Mouse (Mus musculus): Measurements from ENCODE around the gene Sgk2. TPM values are rescaled to one million over a fixed set of nuclear protein-coding genes. Genes with fewer than 3 reads are reported as not detected.

Gene Sgk2
- total RNA-seq (2021) = 1 to 10 TPM in 1 of 2 experiments, not detected in 1; 1.3 TPM
- long read RNA-seq, experiment 1, partial matches to known transcripts = 3 of 4 reads
- long read RNA-seq, experiment 1, other reads (novel, unspliced or antisense) = 1 of 4 reads
- long read RNA-seq, experiment 2 = 0 reads

DNA sequence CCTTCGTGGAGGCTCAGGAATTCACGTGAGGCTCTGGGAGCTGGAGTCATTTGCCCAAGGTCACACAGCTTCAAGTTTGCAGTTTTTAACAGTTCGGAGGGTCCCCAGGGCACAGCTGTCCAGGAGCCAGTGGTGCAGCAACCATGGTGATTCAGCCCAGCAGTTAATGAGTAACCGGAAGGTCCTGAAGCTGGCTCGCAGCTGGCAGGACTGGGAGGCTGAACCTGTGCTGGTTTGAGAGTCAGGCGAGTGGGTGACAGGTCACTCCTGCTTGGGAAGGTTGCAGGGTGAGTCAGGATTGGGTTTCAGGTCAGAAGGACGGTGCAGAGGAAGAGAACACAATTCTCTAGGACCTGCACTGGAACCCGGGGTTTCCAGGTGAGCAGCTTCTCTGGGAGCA, at the start of gene Sgk2:
TSS of gene Sgk2 (plus strand) at position 113 of the 400 bp plus-strand sequence.
- DNase-seq = peak in 1 of 2 experiments; percentile 27

GRCm38 (mm10) chr2:162939562-162939961, 47.6 kb upstream of the Sgk2 start:
- no peak for DNase-seq

- peak; percentile 58 to 71 for DNase-seq
These were observed 43.8 kb upstream of the Sgk2 start, which contains the start of gene L3mbtl1 for GRCm38 (mm10) chr2:162943148-162943846. L3mbtl1 (plus strand) TSS chr2:162943472.

DNA sequence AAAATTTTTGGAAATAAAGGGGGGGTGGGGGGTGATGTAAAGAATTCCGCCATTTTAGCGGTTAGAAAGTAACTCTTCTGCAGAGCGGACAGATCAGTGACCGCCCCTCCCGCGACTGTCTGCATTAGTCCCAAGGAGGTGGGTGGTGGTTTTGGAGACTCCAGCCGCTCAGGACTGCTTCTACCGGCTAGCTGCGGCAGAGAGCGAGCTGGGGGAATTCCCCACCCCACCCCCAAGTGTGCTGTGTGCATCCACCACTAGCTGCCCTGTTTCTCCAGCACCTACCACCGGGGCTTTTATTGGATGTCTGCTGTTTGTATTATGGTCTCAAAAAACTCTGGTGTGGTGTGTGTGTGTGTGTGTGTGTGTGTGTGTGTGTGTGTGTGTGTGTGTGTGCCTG, 43.2 kb upstream of the Sgk2 start:
- no peak for DNase-seq

- no peak for DNase-seq
These were observed 40.2 kb upstream of the Sgk2 start for GRCm38 (mm10) chr2:162946964-162947363.

DNA sequence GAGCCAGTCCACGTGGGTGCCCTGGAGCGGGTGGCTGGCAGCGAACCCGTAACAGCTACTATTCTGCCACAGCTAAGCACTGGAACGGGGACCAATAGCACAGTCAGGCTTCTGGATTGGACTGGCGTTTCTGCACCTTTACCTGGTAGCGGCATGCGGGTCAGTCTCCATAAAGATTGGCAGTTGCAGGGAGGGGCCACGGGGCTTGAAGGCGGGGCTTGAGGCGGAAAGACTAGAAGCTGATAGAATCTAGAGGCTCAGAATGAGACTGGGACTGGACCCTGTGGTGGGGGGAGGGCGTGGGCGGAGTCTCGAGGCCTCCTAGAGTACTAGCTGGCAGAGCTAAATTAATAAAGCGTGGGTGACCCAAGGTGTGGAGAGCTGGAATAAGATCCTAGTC, 39.4 kb upstream of the Sgk2 start:
- DNase-seq = peak; percentile 20 to 33

GRCm38 (mm10) chr2:162948221-162948620, 38.9 kb upstream of the Sgk2 start:
- DNase-seq = no peak

- DNase-seq = no peak
These were observed 36.4 kb upstream of the Sgk2 start for GRCm38 (mm10) chr2:162950776-162951175.

GRCm38 (mm10) chr2:162956843-162957242, 30.3 kb upstream of the Sgk2 start:
- no peak for DNase-seq

- peak; percentile 14 to 30 for DNase-seq
These were observed 25.8 kb upstream of the Sgk2 start for GRCm38 (mm10) chr2:162961321-162961720.

- DNase-seq = no peak
These were observed 20.4 kb upstream of the Sgk2 start for GRCm38 (mm10) chr2:162966734-162967133.

- DNase-seq = peak; percentile 61 to 66
These were observed 18.8 kb upstream of the Sgk2 start for GRCm38 (mm10) chr2:162968357-162968756.

- peak; percentile 30 to 31 for DNase-seq
These were observed 18.0 kb upstream of the Sgk2 start for GRCm38 (mm10) chr2:162969101-162969500.

DNA sequence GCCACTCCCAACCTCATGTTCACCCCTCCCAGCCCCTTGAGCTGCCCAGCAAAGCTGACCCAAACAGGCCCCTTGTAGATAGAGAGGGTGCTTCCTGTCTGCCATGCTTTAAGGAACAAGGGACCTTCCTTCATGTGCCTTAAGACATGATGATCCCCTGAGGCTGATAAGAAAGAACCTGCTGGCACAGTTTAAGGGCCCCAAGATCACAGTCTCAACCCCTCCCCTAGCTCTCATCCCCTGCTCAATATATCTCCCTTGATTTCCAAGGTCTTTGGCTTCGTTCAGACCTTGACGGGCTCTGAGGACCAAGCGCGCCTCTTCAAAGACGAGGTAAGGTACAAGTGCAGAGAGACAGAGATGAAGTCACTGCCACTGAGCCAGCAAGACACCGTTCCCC, 16.2 kb upstream of the Sgk2 start:
- DNase-seq = peak in 1 of 2 experiments; percentile 14

DNA sequence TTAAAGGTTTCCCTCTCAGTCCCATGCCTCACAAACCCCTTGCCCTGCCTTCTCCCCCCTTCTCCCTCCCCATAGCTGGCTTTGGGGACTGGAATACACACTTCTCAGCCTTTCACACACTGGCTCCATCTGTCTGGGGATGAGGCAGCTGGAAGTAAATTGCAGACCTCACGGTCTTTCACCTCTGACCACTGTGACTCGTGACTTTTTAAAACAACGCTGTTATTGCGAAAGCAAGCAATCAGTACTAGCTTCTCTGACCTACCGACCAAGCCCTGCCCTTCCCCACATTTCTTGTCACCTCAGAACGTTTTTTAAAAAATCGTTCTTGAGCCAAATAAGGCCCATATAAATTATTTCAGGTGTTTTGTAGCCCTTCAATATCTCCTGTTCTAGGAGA, 14.4 kb upstream of the Sgk2 start:
- DNase-seq = no peak

DNA sequence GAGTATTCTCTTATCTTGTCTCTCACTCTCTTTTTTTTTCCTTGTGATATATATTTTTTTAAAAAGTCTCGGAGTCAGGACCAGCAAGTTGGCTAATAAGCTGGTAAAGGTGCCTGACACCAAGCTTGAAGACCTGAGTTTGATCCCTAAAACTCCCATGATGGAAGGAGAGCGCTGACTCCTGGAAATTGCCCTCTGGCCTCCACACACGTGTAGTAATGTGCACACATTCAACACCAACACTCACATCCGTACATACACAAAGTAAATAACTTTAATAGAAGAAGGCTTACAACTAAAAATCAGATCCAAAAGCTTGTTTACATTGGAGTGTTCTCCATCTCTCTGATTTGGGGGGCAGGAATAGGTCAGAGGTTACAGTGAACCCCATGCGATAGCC, 13.9 kb upstream of the Sgk2 start:
- no peak for DNase-seq

GRCm38 (mm10) chr2:162973637-162974036, 13.5 kb upstream of the Sgk2 start:
- peak; percentile 25 to 50 for DNase-seq

- no peak for DNase-seq
These were observed 11.9 kb upstream of the Sgk2 start for GRCm38 (mm10) chr2:162975157-162975775.

- peak; percentile 60 to 73 for DNase-seq
These were observed 11.1 kb upstream of the Sgk2 start for GRCm38 (mm10) chr2:162976001-162976400.

GRCm38 (mm10) chr2:162984381-162984780, 2.7 kb upstream of the Sgk2 start:
- DNase-seq = no peak

DNA sequence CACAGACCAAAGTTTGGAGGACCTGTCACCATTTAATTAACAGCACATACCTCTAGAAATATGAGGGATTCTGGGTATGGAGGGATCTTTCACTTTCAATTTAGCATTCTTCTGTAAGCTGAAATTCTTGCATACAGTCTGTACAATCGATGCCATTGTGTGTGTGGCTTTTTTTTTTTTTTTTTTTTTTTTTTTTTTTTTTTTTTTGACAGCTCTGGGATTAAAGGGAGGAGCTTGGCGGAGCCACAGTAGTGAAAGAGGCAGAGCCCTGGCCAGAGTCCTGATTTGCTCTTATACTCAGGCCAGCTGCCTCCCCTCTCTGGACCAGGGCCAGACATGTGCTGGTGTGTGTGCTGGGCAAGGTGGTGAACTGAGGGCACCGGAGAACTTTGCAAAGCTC, 1.2 kb upstream of the Sgk2 start:
- peak; percentile 66 to 76 for DNase-seq

DNA sequence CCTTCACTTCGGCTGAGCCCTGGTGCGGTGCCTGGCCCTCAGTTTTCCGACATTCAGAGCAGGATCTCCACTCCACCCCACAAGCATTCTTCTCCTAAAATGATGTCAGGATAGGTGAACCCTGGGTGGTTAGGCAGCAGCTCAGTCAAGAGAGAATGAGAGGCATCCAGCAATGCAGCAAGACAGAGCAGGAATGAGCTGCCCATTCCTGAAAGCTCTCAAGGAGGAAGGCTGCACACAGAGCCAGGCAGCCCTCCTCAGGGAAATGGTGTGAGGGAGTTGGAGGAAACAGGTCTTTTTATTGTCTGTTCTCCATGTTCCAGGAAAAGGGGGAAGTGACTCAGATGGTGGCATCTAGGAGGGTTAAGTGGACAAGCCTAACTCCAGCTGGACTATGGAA, 366 bp upstream of the Sgk2 start:
- DNase-seq = no peak

GRCm38 (mm10) chr2:162988235-162988634, 1.1 kb downstream of the Sgk2 start:
- no peak for DNase-seq

All from adrenal gland, postnatal 36 days (tissue).